Mouse (Mus musculus) intestine, embryonic 14.5 days (tissue): Measurements from ENCODE around the gene Hoxa9. TPM values are rescaled to one million over a fixed set of nuclear protein-coding genes. Genes with fewer than 3 reads are reported as not detected.

Source experiments
- ATAC-seq: fragments of 200-750 bp; cut with Nextera tagmentation; replicated peaks from 2 replicates; pipeline ENCODE4 v1.8.0; 2017; ENCODE audit warnings: low read depth, moderate number of reproducible peaks, moderate TSS enrichment, moderate library complexity; ENCODE audit not compliant: low FRiP score, low TSS enrichment
- DNase-seq: peaks from one replicate; pipeline ENCODE4 v3.0.0-alpha.2; 2018; ENCODE audit warnings: low spot score
- H3K27ac ChIP-seq: fragments of 300-500 bp; sonication (generic); 2 replicates; pipeline ENCODE4 v1.5.1; 2014; ENCODE audit warnings: low read depth, mild to moderate bottlenecking, control low read depth
- H3K27me3 ChIP-seq: fragments of 300-500 bp; sonication (generic); replicated peaks from 2 replicates; pipeline ENCODE4 v1.6.1; 2014; ENCODE audit warnings: low read length, control low read depth; ENCODE audit not compliant: control insufficient read depth, insufficient read depth
- H3K36me3 ChIP-seq: fragments of 300-500 bp; sonication (generic); 2 replicates; pipeline ENCODE4 v1.6.1; 2014; ENCODE audit warnings: low read length, control low read depth; ENCODE audit not compliant: control insufficient read depth, insufficient read depth
- H3K4me1 ChIP-seq: fragments of 300-500 bp; sonication (generic); replicated peaks from 2 replicates; pipeline ENCODE4 v1.6.1; 2014; ENCODE audit warnings: low read length, control low read depth, mixed read lengths; ENCODE audit not compliant: control insufficient read depth, insufficient read depth
- H3K4me2 ChIP-seq: fragments of 300-500 bp; sonication (generic); 2 replicates; pipeline ENCODE4 v1.6.1; 2014; ENCODE audit warnings: low read length
- H3K4me3 ChIP-seq: fragments of 300-500 bp; sonication (generic); 2 replicates; pipeline ENCODE4 v1.5.1; 2014; ENCODE audit warnings: low read depth, low read length, control low read depth, mixed read lengths
- H3K9ac ChIP-seq: fragments of 300-500 bp; sonication (generic); 2 replicates; pipeline ENCODE4 v1.6.1; 2014; ENCODE audit warnings: mild to moderate bottlenecking, low read length
- H3K9me3 ChIP-seq: fragments of 300-500 bp; sonication (generic); 2 replicates; pipeline ENCODE4 v1.6.1; 2016; ENCODE audit warnings: low read length, control low read depth; ENCODE audit not compliant: control insufficient read depth
- WGBS: fragments of 180-500 bp; shearing (Covaris S2); extraction: QIAGEN DNeasy Blood & Tissue Kit; methylation state at CpG from one replicate; pipeline ENCODE4 v1.1.7; 2014; 5-methylcytosine and 5-hydroxymethylcytosine counted together
- polyA plus RNA-seq: library from polyadenylated mRNA; unstranded; fragments of >200 nt; fragmentation: Nextera tagmentation; extraction: Ambion mirVana; gene quantifications from 2 replicates; pipeline ENCODE4 v1.2.1, GENCODE M21; 2014

Gene Hoxa9
- polyA plus RNA-seq, 1 experiment from 2014 or later, result 4.2 TPM

- WGBS, result 7% methylated on average over 23 of the region's 23 CpGs
- Histone ChIP-seq H3K27ac (no peak overlapping the region), H3K4me3 (no peak overlapping the region), H3K4me1 (0 out of 2 replicates have a peak, but pooled peaks cover 3% of the 10 kb centered on the region), H3K9me3 (no peaks in the 10 kb centered on the region), H3K36me3 (no peaks in the 10 kb centered on the region), H3K27me3 (peaks cover 97% of the 10 kb centered on the region), H3K9ac (no peak overlapping the region), H3K4me2 (no peak overlapping the region)
- peak; percentile 55; the same call in 1 of the 2 replicates for ATAC-seq
- DNase-seq, result peak; percentile 87
These were observed 39.9 kb upstream of the Hoxa9 start for GRCm38 (mm10) chr6:52270494-52271480.

GRCm38 (mm10) chr6:52268756-52269155 lies 37.9 kb upstream of the Hoxa9 start:
- no peak overlapping the region for H3K9ac ChIP-seq
- H3K36me3 ChIP-seq, result no peaks in the 10 kb centered on the region
- 13% methylated on average over 3 of the region's 3 CpGs for WGBS
- H3K27me3 ChIP-seq, result peaks cover 97% of the 10 kb centered on the region
- no peak overlapping the region for H3K4me2 ChIP-seq
- DNase-seq, result no peak
- 0 out of 2 replicates have a peak, but pooled peaks cover 3% of the 10 kb centered on the region for H3K4me1 ChIP-seq
- H3K27ac ChIP-seq, result no peak overlapping the region
- ATAC-seq, result no peak
- no peak overlapping the region for H3K4me3 ChIP-seq
- no peaks in the 10 kb centered on the region for H3K9me3 ChIP-seq

GRCm38 (mm10) chr6:52268341-52268740 lies 37.5 kb upstream of the Hoxa9 start:
- Histone ChIP-seq H3K4me1 (0 out of 2 replicates have a peak, but pooled peaks cover 3% of the 10 kb centered on the region), H3K36me3 (no peaks in the 10 kb centered on the region)
- no peak for DNase-seq

GRCm38 (mm10) chr6:52267691-52268090 lies 36.8 kb upstream of the Hoxa9 start:
- ATAC-seq (no peak), DNase-seq (no peak)
- Histone ChIP-seq H3K9ac (no peak overlapping the region), H3K36me3 (no peaks in the 10 kb centered on the region), H3K27me3 (peaks cover 97% of the 10 kb centered on the region), H3K4me1 (0 out of 2 replicates have a peak, but pooled peaks cover 3% of the 10 kb centered on the region), H3K4me2 (no peak overlapping the region), H3K9me3 (no peaks in the 10 kb centered on the region), H3K4me3 (no peak overlapping the region), H3K27ac (no peak overlapping the region)
- WGBS, result 5% methylated on average over 3 of the region's 3 CpGs

More at GRCm38 (mm10) chr6:52268341-52268740, 37.5 kb upstream of the Hoxa9 start:
- no peak overlapping the region for H3K9ac ChIP-seq
- peaks cover 97% of the 10 kb centered on the region for H3K27me3 ChIP-seq
- WGBS, result 10% methylated on average over 7 of the region's 7 CpGs
- no peak overlapping the region for H3K27ac ChIP-seq
- no peak overlapping the region for H3K4me2 ChIP-seq
- ATAC-seq, result no peak
- no peaks in the 10 kb centered on the region for H3K9me3 ChIP-seq
- H3K4me3 ChIP-seq, result no peak overlapping the region

- Histone ChIP-seq H3K9ac (no peak overlapping the region), H3K4me1 (0 out of 2 replicates have a peak, but pooled peaks cover 3% of the 10 kb centered on the region), H3K27me3 (peaks cover 97% of the 10 kb centered on the region), H3K27ac (no peak overlapping the region), H3K4me2 (no peak overlapping the region), H3K36me3 (no peaks in the 10 kb centered on the region), H3K4me3 (no peak overlapping the region), H3K9me3 (no peaks in the 10 kb centered on the region)
- 25% methylated on average over 5 of the region's 5 CpGs for WGBS
- ATAC-seq, result no peak
- DNase-seq, result no peak
These were observed 36.3 kb upstream of the Hoxa9 start for GRCm38 (mm10) chr6:52267221-52267620.

GRCm38 (mm10) chr6:52266666-52266985 lies 35.7 kb upstream of the Hoxa9 start:
- no peak overlapping the region for H3K4me2 ChIP-seq
- no peak overlapping the region for H3K27ac ChIP-seq
- no peaks in the 10 kb centered on the region for H3K9me3 ChIP-seq
- no peak overlapping the region for H3K9ac ChIP-seq
- ATAC-seq, result no peak
- H3K36me3 ChIP-seq, result no peaks in the 10 kb centered on the region
- no peak overlapping the region for H3K4me3 ChIP-seq
- WGBS, result 5% methylated on average over 9 of the region's 9 CpGs
- H3K27me3 ChIP-seq, result peaks cover 97% of the 10 kb centered on the region
- peak; percentile 59 for DNase-seq
- 0 out of 2 replicates have a peak, but pooled peaks cover 3% of the 10 kb centered on the region for H3K4me1 ChIP-seq

- peaks cover 97% of the 10 kb centered on the region for H3K27me3 ChIP-seq
- H3K4me3 ChIP-seq, result no peak overlapping the region
- no peak overlapping the region for H3K9ac ChIP-seq
- H3K4me1 ChIP-seq, result 0 out of 2 replicates have a peak, but pooled peaks cover 4% of the 10 kb centered on the region
- no peak overlapping the region for H3K27ac ChIP-seq
- peak; percentile 80 for DNase-seq
- 3% methylated on average over 19 of the region's 19 CpGs for WGBS
- H3K36me3 ChIP-seq, result no peaks in the 10 kb centered on the region
- no peak overlapping the region for H3K4me2 ChIP-seq
- ATAC-seq, result no peak
- H3K9me3 ChIP-seq, result no peaks in the 10 kb centered on the region
These were observed 35.2 kb upstream of the Hoxa9 start for GRCm38 (mm10) chr6:52265913-52266665.

- H3K4me1 ChIP-seq, result peaks cover 4% of the 10 kb centered on the region; the same call in 1 of the 2 replicates
- no peaks in the 10 kb centered on the region for H3K9me3 ChIP-seq
- H3K4me2 ChIP-seq, result no peak overlapping the region
- DNase-seq (peak; percentile 71), ATAC-seq (no peak)
- H3K27me3 ChIP-seq, result peaks cover 99% of the 10 kb centered on the region
- no peaks in the 10 kb centered on the region for H3K36me3 ChIP-seq
- H3K27ac ChIP-seq, result no peak overlapping the region
- no peak overlapping the region for H3K9ac ChIP-seq
- WGBS, result 2% methylated on average over 18 of the region's 18 CpGs
- no peak overlapping the region for H3K4me3 ChIP-seq
These were observed 34.5 kb upstream of the Hoxa9 start for GRCm38 (mm10) chr6:52265306-52265912.
